Mouse (Mus musculus) lung, adult 2 months (tissue): ENCODE results near the gene Irf3.

ENCODE experiments used
- CTCF ChIP-seq: fragments of 200-500 bp; IDR thresholded peaks from 2 replicates; pipeline ENCODE4 v1.5.1; 2011; ENCODE audit warnings: mild to moderate bottlenecking, low read length, control low read depth; ENCODE audit not compliant: insufficient read depth
- POLR2A ChIP-seq: fragments of 200-500 bp; IDR thresholded peaks from 2 replicates; pipeline ENCODE4 v1.6.1; 2011; ENCODE audit warnings: low read depth, mild to moderate bottlenecking, control low read depth, low read length, borderline replicate concordance; ENCODE audit errors: extremely low read depth

DNA sequence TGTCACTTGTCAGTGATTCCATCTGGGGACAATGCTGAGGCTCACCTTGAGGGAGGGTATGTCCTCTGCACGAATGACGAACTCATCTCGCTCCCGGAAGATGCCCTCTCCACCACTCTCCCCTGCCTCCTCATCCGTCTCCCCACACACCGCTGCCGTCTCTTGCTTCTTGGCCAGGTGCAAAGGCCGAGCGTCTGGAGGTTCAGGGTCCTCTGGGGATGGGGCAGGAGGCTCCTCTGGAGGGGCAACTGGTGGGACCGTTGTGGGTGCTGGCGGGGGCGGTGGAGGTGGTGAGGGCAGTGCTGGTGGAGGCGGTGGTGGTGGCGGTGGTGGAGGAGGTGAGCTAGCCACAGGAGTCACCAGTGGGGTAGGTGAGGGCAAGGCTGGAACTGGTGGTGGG is 45.9 kb downstream of the Irf3 start:
- TF ChIP-seq CTCF (no peak), POLR2A (no peak)
